Mouse (Mus musculus): ENCODE data around the gene Slc25a31.

The Slc25a31 gene

DNA sequence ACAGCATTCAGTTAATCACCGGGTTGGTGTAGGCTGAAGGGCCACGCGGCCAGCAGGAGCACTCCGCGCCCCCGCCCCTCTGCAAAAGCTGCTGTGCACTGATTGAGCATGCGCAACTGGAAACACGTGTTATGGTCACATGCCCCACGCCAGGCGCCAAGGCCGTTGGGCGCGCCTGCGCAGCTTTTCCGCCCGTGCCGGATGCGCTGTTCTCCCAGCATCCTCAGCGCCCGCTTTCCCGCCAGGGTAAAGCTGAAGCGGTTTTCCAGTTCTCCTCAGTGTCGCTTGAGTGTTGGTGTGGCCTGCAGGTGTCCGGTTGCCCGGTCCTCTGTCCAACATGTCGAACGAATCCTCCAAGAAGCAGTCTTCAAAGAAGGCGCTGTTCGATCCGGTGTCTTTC lies at the start of gene Slc25a31:
Gene Slc25a31 (plus strand): TSS at position 201 of the 400 bp plus-strand sequence.
- DNase-seq (ENCODE audit: low read depth): no peak

GRCm38 (mm10) chr3:40660231-40660630 lies 48.4 kb upstream of the Slc25a31 start:
- no peak for DNase-seq (ENCODE audit: low read depth)

DNA sequence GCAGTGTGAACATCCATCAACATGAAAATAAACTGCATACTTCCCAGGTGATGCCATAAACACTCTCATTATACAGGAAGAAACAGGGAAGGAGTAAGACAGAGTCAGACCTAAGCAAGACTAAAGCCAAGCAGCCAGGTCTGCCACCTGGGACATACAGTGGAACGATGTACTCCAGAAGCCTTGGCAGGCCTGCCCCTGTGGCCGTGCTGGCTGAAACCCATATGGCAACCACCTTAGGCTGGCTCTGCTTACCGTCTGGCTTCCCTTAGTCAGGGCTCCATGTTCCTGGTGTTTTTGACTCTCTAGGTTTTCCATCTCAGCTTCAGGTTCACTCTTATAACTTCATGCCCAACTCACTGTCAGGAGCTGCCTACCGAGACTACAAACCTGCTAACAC lies 42.5 kb upstream of the Slc25a31 start:
- no peak for DNase-seq (ENCODE audit: low read depth)

DNA sequence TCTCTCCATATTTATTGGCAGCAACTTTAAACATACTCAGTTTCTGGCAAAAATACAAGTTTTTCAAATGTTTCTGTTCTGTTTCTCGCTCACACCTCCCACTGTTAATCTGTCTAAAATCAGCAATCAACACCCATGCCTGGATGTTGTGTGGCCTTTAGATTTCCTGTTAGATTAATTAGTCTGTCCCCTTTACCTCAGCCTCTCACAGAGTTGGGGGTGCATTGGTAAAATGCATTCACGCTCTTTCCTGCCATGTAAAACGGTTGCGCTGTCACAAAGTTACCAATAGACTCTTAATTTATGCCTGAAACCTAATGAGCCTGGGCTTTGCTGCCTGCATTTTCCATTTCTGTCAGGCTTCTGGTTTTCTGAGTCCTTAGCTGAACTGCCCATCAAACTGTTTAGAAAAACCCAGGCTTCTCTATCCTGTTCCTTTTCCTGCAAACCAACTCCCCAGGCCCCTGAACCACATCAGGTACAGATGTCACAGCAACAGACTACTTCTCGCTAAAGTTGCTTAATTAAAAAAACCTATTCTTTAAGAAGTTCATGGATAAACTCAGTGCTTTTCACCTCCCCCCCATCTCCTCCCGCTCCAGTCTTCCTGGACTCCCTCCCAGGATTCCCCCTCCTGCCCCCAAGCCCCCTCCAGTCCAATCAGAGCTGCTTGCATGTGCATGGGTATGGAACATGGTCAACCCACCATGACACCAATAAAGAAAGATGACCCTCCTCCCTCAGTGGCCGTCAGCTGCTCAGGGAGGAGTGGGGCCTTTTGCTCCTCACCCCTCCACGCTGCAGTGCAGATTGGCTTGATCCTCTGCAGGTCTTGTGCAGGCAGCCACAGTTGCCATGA lies 41.6 kb upstream of the Slc25a31 start:
- DNase-seq (ENCODE audit: low read depth): no peak

DNA sequence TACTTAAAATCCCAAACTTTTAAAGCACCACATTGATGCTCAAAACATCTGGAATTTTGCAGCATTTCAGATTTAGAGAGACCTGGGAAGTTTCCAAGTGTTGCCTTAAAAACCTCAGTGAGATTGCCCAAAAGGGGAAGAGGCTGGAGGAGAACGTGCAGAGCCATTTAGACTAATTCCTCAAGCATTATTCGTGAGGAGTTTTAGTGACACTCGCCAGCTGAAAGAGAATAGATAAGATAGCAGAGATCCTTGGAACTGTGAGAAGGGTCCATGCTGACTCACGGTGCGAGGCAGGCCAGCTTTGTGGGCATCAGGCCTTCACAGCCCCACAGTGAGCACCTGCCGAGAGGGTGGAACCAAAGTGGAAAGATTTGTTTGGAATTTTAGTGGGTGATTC lies 39.8 kb upstream of the Slc25a31 start:
- no peak for DNase-seq (ENCODE audit: low read depth)

DNA sequence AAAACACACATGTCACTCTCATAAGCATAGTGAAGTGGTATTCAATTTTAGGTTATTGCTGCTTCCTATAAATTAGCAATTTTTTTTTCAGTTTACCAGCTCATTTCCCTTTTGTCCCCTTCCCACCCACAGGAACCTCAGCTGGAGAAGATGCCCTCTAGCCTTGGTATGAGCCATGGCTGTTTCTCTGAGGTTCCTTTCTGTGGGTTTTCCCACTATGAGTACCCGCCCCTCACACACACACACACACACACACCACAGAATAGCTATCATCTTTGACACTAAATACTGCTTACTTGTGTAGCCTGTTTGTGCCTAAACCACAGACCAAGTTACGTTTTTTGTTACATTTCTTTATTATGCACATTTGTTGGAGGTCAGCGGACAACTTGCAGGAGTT lies 39.3 kb upstream of the Slc25a31 start:
- peak; percentile 9 for DNase-seq (ENCODE audit: low read depth)

DNA sequence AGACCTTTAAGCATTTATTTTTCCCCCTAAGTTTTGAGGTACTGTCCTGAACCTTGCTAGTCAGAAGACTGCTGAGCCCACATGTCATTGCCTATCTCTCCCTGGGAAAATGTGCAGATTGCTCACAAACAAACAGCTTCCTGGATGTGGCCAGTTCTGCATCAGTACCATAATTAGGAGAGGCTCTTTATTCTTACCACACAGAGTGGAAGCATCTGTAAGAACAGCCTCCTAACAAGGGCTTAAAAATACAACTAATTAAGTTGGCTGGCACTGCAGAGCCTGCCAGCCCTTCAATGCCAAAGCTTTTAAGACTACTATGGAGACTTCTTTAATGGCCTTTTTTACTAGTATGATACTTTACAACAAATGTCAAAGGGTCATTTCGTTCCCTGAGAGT lies 35.1 kb upstream of the Slc25a31 start:
- no peak for DNase-seq (ENCODE audit: low read depth)

GRCm38 (mm10) chr3:40674873-40675405 lies 33.7 kb upstream of the Slc25a31 start:
- no peak for DNase-seq (ENCODE audit: low read depth)

GRCm38 (mm10) chr3:40678856-40679255 lies 29.8 kb upstream of the Slc25a31 start:
- no peak for DNase-seq (ENCODE audit: low read depth)

DNA sequence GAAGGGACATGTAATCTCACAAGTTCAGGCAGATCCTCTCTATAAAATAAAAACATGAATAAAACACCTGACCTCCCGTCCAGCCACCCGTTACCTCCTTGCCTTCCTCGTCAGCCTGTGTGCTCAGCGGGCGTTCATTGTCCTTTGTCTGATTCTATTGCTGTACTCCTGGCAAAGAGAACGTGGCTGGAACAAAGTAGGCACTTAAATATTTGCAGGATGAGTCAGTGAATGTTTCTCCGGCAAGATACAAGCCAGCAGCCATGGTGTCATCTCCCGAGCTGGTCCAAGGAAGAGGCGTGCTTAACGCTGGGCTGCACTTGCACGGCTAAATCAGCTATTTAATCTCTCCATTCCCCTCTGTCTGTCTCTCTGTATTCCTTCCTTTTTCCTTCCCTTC lies 26.3 kb upstream of the Slc25a31 start:
- no peak for DNase-seq (ENCODE audit: low read depth)

DNA sequence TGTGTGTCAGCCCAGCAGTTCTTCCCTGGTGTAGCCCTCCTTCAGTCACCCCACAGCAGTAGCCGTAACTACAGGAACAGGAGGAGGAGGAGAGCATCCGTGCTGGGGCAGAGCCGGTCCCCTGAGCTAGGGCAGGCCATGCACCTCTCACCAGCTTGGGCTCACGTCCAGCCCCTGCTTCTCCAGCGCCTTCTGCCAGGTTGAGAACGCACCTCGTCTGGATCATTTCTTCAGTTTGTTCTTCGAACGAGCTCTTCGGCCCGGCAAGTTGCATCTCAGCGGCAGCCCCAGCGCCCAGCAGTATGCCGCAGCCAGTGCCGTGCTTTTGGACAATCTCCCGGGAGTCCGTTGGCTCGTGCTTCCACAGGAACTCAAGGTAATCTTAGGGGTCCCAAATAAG lies 25.5 kb upstream of the Slc25a31 start:
- DNase-seq (ENCODE audit: low read depth): no peak

DNA sequence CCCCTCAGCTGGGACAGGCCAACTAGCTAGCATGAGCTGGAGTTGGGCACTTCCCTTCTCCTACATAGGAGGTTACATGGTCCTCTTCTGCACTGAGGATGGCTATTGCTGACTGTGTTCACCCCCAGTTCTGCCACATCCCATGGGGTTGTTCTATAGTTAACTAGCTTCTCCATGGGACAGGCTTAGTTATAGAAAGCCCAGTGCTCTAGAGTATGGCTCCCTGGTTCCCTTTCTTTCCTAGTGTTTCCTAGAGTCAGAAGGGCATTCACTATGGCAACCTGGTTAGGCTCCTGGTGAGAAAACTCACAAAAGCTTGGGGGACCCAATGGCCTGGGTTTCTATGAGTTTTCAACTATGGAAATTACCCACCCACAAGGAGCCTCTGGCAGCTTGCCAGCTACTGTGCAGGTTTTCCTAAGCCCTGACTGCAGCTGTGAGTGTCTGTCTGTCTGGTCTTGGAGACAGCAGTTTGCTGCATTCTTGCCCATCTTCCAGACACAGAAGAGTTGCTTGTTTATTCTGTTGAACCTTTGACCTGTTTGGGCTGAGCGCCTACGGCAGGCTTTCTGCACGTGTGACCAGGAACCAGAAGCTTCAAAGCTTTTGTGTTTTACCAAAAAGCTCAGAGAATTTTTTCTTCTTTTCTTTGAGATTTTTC lies 22.7 kb upstream of the Slc25a31 start:
- no peak for DNase-seq (ENCODE audit: low read depth)

DNA sequence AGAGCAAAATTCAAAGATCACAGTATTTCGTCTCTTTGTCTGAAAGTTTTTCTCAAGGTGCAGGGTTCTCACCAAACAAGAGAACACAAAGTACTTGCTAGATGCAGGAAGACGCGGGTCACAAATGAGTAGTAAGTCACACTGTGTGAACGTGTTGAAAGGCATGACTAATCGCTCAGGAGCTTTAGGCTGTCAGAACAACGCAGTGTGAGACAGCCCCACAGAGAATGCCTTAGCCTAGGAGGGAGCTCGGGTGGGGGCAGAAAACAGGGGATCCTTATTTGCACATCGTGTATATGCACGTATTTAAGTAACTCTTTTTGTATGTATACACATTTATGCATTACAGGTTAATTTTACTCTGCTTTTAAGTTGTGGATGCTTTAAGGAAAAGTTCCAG lies 21.8 kb upstream of the Slc25a31 start:
- no peak for DNase-seq (ENCODE audit: low read depth)

DNA sequence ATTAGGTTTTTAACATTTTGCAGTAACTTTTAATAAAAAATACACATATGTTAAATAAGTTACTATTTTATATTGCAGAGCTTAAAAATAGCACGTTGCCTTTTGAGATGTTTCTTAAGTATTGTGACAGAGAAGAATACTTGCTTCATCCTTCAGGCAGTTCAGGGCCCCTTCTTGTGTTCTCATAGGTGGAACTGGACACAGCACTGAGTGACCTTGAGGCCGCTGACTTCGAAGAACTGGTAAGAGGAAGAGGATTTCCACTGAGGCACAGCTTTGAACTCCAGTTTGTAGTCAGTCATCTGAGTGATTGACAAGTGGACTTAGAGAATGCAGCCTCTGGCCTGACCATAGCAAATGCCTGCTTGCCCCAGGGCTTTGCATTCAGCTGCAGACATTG lies 21.1 kb upstream of the Slc25a31 start:
- peak; percentile 54 for DNase-seq (ENCODE audit: low read depth)

DNA sequence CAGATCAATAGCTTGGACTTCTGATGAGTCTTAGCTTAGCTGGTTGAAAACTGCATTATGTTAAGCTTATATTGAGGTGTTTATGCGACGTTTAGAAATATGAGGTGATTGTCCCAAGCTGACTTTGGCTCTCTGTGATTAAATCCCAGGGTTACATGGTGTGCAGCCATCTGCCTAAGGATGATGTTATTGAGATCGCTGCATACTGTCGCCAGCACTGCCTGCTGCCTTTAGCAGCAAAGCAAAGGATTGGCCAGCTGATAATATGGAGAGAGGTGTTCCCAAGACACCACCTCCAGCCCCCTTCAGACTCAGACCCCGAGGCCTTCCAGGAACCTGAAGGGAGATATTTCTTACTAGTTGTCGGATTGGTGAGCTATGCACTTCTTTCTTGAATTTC lies 17.1 kb upstream of the Slc25a31 start:
- no peak for DNase-seq (ENCODE audit: low read depth)

DNA sequence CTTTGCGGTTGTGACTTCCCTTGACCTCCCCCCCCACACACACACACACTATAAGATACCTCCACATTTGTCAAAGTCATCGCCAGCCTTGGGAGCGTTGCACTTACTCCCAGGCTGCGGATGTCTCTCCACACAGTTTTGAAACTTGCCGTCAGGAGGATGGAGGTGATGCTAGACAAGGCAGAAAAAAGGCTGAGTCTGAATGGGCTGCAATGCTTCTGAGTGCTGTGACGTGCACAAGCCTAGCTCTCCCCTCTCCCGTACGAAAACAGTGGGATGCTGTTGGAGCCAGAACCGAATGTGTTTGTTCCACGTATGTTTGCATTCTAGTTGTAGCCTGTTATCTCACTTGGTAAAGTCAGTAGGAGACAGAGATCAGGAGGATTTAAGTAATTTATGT lies 15.2 kb upstream of the Slc25a31 start:
- DNase-seq (ENCODE audit: low read depth): no peak

GRCm38 (mm10) chr3:40693960-40694359 lies 14.7 kb upstream of the Slc25a31 start:
- no peak for DNase-seq (ENCODE audit: low read depth)

DNA sequence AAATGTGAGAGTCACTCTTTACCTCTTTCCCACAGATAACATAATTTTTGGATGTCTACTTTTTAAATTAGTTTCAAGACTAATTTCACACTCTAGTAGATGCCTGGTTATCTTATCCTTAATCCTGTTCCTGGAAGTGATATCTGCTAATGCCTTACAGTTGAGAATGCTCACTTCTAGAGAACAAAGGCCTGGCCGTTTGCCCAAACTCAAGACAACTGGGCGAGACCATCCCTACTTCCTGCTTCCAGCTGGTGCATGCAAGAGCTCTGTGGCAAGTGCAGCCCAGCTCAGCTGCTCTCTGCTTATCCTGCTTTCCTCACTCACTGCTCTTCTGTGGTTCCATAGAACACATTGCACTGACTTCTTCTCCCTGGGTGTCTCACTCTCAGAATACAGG lies 14.2 kb upstream of the Slc25a31 start:
- peak; percentile 78 for DNase-seq (ENCODE audit: low read depth)

GRCm38 (mm10) chr3:40695162-40695561 lies 13.5 kb upstream of the Slc25a31 start:
- DNase-seq (ENCODE audit: low read depth): peak; percentile 25

- DNase-seq (ENCODE audit: low read depth): peak; percentile 17
Observed at GRCm38 (mm10) chr3:40698834-40699233, 9.8 kb upstream of the Slc25a31 start.

DNA sequence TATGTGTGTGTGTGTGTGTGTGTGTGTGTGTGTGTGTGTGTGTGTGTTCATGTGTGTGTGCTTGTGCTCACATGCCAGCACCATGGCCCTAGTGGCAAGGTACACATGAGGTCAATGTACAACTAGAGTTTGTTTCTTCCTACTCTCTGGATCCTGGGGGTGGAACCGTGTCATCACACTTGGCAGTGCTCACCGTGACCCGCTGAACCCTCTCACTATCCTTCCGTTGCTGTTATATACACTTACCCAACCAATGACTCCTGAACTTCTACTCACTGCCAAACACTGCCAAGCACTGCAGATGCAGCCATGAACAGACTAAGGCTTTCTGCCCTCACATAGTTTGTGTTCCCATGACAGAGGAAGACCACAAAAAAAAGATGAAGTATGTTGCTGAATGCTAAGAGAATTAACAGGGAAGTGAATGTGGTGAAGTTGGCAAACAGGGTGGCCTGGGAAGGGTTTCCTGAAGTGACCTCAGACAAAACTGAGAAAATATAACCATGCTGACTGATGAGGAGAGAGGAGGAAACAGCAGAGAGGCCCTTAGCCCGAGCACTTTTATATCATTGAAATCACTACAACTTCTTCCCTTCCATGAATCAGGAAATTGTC lies 3.7 kb upstream of the Slc25a31 start:
- peak; percentile 80 for DNase-seq (ENCODE audit: low read depth)

GRCm38 (mm10) chr3:40716056-40716455 lies 7.4 kb downstream of the Slc25a31 start:
- no peak for DNase-seq (ENCODE audit: low read depth)

DNA sequence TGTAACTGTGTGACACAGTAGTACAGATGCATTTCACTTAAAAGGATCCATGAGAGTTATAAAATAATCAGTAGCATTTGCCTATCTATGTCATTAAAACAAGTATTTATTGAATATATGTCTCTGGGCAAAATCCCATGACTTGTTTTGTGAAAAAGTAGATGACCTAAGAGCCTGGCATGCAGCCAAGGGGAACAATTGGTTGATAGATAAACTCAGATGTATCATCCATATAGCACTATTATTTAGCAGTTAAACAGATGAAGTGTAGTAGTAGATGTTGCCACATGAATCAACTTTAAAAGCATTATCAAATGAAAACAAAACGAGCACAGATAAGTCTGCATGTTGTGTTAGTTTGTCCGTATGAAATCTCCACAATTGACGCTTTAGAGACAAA lies 10.4 kb downstream of the Slc25a31 start:
- DNase-seq (ENCODE audit: low read depth): no peak
